Mouse (Mus musculus): ENCODE results near the gene Plekhm2.

Plekhm2 gene

DNA sequence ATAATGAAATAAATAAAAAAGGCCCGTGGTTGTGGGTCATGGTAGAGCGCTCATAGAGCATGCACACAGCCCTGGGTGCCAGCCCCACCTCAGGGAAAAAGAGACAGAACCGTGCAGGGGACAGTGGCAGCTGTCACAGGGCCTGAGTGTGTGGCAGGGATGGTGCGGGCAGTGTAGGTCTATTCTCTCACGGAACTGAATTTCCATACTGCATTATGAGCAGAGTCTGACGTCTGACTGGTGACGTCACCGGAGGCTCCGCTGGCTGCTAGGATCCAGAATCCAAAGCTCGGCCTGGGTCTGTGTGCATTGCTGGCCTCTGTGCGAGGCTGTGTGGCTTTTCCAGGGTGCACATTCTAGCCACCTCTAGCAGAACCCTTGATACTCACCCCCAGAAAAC is 3.8 kb downstream of the Plekhm2 start:
- DNase-seq: no peak

- no peak for DNase-seq
Measured at GRCm38 (mm10) chr4:141659739-141660138, 5.0 kb downstream of the Plekhm2 start.

GRCm38 (mm10) chr4:141658846-141659484 is 5.7 kb downstream of the Plekhm2 start:
- no peak for DNase-seq

- DNase-seq: no peak
Measured at GRCm38 (mm10) chr4:141656932-141657331, 7.8 kb downstream of the Plekhm2 start.

GRCm38 (mm10) chr4:141655908-141656608 is 8.6 kb downstream of the Plekhm2 start:
- DNase-seq: no peak

DNA sequence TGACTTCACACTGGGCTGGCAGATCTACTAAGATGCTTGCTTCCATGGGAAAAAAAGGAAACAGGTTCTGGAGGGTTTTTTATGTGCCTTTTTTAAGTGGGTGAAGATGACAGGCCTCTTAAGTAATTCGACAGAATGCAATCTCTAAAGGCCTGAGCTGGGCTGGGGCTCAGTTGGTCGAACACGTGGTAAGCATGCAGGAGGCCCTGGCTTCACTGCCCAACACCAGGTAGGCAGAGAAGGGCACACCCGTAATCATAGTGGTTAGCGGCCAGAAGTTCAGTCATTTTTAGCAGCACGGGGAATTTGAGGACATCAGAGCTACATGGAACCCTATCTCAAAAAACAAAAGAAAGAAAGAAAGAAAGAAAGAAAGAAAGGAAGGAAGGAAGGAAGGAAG is 10.2 kb downstream of the Plekhm2 start:
- no peak for DNase-seq

DNA sequence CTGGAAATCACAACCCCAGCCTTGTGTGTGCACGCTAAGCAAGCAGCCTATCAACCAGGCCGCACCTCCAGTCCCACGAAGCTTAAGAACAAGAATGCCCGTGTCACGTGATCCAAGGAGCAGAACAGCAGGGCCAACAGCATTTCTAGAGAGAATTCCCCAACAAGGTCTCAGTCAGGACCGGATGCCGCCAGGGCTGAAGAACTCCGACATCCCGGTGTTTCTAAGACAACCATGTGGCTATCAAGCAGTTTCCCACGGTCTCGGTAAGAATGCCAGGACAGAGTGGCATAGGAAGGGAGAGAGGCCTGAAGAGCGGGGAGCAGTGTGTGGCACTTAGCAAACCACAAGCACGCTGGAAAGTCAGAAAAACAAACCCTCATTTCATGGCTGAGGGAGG is 10.9 kb downstream of the Plekhm2 start:
- no peak for DNase-seq

- DNase-seq: no peak
Measured at GRCm38 (mm10) chr4:141653044-141653443, 11.7 kb downstream of the Plekhm2 start.

DNA sequence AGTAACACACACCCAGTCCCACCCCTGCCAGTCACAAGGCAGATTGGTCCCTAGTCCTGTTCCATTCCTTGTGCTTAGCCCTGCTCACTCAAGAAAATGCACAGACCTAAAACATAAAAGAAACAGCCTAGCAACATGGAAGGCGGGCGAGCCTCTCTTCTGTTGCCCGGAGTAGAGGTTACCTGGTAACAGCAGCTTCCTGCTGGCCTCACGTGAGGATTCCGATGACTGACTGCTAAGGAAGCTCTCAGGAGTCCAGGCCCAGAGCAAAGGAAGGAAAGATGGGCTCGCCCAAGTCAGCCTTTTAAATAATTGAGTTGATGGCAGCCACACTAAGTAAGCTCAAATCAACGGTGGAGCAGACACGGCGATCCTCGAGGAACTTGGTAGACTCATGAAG is 12.8 kb downstream of the Plekhm2 start:
- DNase-seq: no peak

DNA sequence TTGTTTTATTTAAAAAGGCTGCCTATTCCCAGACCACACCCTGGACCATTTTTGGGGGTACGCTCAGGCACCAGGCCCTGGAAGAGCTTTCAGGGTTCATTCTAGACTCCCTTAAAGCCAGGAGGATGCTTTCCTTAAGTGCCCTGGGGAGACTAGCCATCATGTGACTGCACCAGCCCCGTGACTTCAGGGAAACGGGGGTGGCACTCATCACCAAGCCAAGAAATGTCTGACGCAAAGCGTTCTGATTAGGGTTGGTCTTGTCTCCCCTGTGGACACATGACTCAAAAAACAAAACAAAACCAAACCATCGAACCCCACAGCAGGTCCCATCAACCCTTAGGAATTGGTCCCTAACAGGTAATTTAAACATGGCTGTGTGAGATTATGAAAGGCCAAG is 13.4 kb downstream of the Plekhm2 start:
- no peak for DNase-seq

DNA sequence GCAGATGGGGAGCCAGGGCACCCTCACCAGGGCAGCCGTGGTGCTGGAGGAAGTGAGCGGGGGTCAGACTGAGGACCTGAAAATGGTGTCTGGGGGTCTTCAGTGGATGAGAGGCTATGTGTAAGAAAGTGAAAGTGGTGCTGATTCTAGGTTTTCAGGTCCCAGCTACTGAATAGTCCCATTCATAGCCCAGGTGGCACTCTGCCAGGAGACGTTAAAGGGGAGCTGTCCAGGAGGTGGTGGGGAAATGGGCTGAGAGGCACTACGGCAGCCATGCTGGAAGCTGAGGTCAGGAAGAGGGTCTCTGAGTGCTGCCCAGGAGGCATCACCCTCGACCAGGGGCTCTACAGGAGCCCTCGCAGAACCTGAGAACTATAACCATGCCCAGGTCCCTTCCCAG is 15.5 kb downstream of the Plekhm2 start:
- DNase-seq: no peak

GRCm38 (mm10) chr4:141648262-141648661 is 16.4 kb downstream of the Plekhm2 start:
- no peak for DNase-seq

DNA sequence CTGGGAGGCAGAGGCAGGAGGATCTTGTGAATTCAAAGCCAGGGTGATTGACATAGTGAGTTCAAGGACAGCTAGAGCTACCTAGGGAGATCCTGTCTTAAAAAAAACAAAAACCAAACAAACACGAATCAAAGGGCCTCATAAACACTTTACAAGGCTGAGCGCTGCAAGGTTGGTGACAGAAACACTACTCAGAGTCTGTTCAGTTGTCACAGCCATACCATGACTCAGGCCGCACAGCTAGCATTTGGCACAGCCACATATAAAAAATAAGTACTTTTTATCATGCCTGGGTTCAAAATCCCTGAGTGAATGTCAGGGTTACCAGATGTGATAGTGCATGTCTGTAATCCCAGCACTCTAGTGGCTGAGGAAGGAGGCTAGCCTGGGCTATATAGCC is 17.5 kb downstream of the Plekhm2 start:
- no peak for DNase-seq

GRCm38 (mm10) chr4:141645988-141646387 is 18.7 kb downstream of the Plekhm2 start:
- DNase-seq: no peak

GRCm38 (mm10) chr4:141643118-141643855 is 21.4 kb downstream of the Plekhm2 start:
- DNase-seq: no peak

DNA sequence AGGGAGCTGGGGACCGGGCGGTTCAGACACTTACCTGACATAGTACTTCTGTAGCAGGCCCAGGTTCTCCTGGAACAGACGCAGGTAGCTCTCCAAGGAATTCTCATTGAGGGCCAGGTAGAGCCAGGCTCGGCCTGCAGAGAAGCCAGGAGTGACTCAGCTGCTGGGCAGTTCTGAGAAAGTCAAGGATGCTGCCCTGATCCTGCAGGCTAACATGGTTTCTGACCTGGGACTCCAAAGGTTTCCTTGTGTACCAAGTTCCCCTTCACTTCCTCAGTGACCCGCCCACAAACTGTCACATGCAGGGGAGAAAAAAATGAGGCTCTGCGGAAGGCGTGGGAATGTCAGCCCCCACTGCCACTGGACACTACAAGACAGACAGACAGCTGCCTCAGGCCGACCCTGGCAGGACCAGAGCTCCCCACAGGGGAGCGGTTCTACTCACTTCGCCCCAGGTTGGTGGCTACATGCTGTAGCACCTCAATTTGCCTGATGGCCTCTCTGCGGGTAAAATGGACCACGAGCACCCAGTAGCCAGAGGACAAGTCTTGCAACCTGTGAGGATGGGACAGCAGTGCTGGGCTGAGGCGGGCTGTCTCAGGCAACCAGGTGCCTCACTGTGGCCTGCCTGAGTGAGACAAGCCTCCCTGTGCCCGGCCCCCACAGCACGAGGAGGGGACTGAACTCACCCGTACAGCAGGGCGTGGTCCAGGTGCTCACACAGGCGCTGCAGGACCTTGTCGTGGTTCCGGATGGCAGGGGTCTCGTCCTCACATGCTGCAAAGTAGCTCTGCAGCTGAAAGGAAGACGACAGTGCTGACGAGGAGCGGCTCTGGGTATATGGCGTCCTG is 22.5 kb downstream of the Plekhm2 start:
- DNase-seq: no peak

GRCm38 (mm10) chr4:141641353-141641771 is 23.3 kb downstream of the Plekhm2 start:
- no peak for DNase-seq

DNA sequence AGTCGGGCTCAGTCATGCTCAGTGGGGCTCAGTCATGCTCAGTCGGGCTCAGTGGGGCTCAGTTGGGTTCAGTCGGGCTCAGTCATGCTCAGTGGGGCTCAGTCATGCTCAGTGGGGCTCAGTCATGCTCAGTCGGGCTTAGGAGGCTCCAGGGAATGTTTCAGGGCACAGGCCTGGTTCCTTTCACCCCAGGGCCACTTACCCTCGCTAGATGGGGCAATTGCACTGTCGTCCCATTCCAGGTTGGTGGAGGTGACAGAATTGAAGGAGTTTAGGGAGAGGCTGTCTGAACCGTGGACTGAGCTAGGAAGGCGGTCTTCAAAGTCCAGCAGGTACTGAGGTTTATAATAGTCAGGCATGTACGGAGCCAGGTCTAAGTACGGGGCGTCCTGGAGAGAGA is 25.2 kb downstream of the Plekhm2 start:
- no peak for DNase-seq

GRCm38 (mm10) chr4:141636693-141637092 is 28.0 kb downstream of the Plekhm2 start:
- DNase-seq: no peak

DNA sequence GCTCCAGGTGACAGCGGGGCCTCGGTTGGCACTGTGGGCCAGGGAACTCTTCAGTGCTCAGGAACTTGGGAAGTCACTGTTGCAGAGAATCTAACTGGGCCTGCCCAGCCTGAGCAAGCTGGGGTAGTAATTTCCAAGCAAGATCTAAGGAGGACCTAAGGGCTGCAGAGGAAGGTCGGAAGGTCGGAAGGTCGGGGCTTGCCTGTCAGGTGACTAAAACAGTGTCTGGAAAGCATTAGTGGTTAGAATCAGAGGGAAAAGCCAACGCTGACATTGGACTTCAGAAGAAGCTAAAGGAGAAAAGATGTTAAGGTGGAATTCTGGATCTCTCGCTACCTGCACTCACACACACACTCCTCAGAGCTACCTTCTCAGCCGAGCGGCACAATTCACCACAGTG is 28.7 kb downstream of the Plekhm2 start:
- no peak for DNase-seq

DNA sequence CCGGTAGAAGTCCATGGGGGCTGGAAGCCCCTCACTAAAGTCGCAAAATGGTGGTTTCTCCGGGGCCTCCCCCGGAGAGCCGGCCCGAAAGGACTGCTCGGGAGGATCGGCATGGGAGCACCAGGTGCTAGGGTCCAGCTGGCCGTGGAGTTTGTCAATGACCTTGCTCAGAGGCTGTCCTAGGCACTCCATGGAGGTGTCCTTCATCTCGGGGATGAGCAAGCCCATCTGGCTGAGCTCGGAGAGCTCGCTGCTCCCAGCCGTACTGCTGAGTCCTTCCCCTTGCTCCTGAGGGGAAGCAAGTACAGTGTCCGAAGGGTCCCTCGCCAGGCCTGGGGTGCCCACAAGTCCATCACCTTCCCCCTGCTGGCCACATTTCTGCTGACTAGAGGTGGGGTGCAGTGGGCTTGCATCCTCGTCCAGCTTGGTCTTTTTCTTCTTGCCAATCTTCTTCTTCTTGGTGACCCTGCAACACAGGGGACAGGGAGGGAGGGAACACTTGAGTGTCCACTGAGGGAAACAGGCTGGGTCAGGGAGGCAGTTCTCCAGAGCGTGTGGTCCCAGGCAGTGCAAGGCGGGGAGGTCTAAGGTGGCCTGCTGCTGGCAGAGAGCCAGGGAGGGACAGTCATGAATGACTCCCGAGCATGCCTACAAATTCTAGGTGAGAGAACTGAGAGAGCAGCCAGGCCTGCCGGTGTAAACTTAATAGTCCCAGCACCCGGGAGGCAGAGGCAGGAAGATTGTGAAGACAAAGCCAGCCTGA is 32.4 kb downstream of the Plekhm2 start:
- DNase-seq: no peak

GRCm38 (mm10) chr4:141631250-141631649 is 33.4 kb downstream of the Plekhm2 start:
- no peak for DNase-seq

Data from thymus, adult 18-20 months (tissue).